Mouse (Mus musculus) forebrain, embryonic 10.5 days (tissue): ENCODE measurements around the gene Chrng. TPM values are rescaled to one million over a fixed set of nuclear protein-coding genes. Genes with fewer than 3 reads are reported as not detected.
A peak's percentile ranks its signal among the peaks of the same experiment; 100 is the strongest.

Experiments used
- DNase-seq: peaks from one replicate; pipeline ENCODE4 v3.0.0-alpha.2; 2017; ENCODE audit warnings: low spot score; ENCODE audit errors: extremely low spot score
- H3K27ac ChIP-seq: fragments of 300-500 bp; sonication (generic); 2 replicates; pipeline ENCODE4 v1.5.1; 2016; ENCODE audit warnings: mild to moderate bottlenecking
- H3K27me3 ChIP-seq: fragments of 300-500 bp; sonication (generic); 2 replicates; pipeline ENCODE4 v1.6.1; 2016; ENCODE audit warnings: mild to moderate bottlenecking; ENCODE audit not compliant: poor library complexity, severe bottlenecking
- H3K36me3 ChIP-seq: fragments of 300-500 bp; sonication (generic); replicated peaks from 2 replicates; pipeline ENCODE4 v1.6.1; 2016; ENCODE audit warnings: mild to moderate bottlenecking, moderate library complexity
- H3K4me1 ChIP-seq: fragments of 300-500 bp; sonication (generic); 2 replicates; pipeline ENCODE4 v1.6.1; 2016
- H3K4me3 ChIP-seq: fragments of 300-500 bp; sonication (generic); 2 replicates; pipeline ENCODE4 v1.5.1; 2016; ENCODE audit warnings: mild to moderate bottlenecking, moderate library complexity
- H3K9me3 ChIP-seq: fragments of 300-500 bp; sonication (generic); 2 replicates; pipeline ENCODE4 v1.6.1; 2016; ENCODE audit warnings: mild to moderate bottlenecking, moderate library complexity
- WGBS: fragments of 180-500 bp; shearing (Covaris S2); methylation state at CpG from one replicate; pipeline ENCODE4 v1.1.7; 2016; 5-methylcytosine and 5-hydroxymethylcytosine counted together
- polyA plus RNA-seq: library from polyadenylated mRNA; unstranded; fragments of >200 nt; fragmentation: Nextera tagmentation; extraction: Ambion mirVana; gene quantifications from 2 replicates; pipeline ENCODE4 v1.2.1, GENCODE M21; 2016

Chrng gene
- polyA plus RNA-seq, 1 experiment from 2014 or later: 0.36 TPM

DNA sequence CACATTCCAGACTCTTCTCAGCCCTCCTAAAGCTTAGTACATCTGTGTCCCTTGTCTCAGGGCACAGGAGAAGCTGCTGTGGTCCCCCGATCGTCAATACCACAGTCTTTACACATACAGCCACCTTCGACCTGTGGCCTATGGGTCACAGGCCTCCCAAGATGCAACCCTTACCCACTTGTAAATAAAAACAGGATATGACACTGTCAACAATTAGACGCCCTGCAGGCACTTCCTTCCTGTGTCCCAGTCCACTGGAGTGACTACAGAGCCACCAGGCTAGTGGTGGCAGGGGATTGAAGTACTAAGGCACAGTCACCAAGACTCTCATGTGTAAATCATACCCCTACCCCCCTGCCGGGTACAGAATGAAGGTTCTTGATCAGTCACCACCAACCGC is 581 bp downstream of the Chrng start:
- 66% methylated on average over 6 of the region's 6 CpGs for WGBS
- H3K27ac ChIP-seq: no peak overlapping the region
- H3K27me3 ChIP-seq: peaks cover 42% of the 10 kb centered on the region
- H3K36me3 ChIP-seq: no peaks in the 10 kb centered on the region
- H3K4me3 ChIP-seq: no peak overlapping the region
- no peak for DNase-seq
- H3K9me3 ChIP-seq: no peaks in the 10 kb centered on the region
- H3K4me1 ChIP-seq: peaks cover 17% of the 10 kb centered on the region

DNA sequence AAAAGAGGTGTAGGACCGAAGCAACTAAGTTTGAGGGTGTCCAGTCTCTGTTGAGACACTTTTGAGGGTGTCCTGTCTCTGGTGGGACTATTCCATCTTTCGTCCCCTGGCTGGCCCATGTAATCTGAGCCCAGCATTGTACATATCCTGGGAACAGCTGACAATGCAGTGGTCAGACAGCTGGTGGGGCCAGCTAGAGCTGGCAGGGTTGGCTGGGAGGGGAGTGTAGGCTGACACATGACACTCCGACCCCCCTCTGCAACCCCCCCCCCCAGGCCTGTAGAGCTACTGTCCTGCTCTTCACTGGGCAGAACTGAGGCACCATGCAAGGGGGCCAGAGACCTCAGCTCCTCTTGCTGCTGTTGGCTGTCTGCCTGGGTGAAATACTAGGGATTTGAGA is 1.0 kb downstream of the Chrng start:
- 66% methylated on average over 3 of the region's 3 CpGs for whole genome bisulfite sequencing
- no peak overlapping the region for H3K27ac ChIP-seq
- no peaks in the 10 kb centered on the region for H3K36me3 ChIP-seq

GRCm38 (mm10) chr1:87206339-87206738 is 1.9 kb downstream of the Chrng start:
- Histone ChIP-seq H3K9me3 (no peaks in the 10 kb centered on the region), H3K4me3 (peak overlapping the region; percentile 7; the same call in 1 of the 2 replicates), H3K36me3 (no peaks in the 10 kb centered on the region), H3K4me1 (peaks cover 17% of the 10 kb centered on the region), H3K27me3 (peaks cover 42% of the 10 kb centered on the region), H3K27ac (no peak overlapping the region)
- no peak for DNase-seq
- WGBS: 18% methylated on average over 17 of the region's 17 CpGs

More for the DNA sequence above, 1.0 kb downstream of the Chrng start:
- H3K9me3 ChIP-seq: no peaks in the 10 kb centered on the region
- no peak overlapping the region for H3K4me3 ChIP-seq
- H3K27me3 ChIP-seq: peaks cover 42% of the 10 kb centered on the region
- peaks cover 17% of the 10 kb centered on the region for H3K4me1 ChIP-seq
- DNase-seq: no peak

GRCm38 (mm10) chr1:87211431-87211830 is 7.0 kb downstream of the Chrng start:
- no peak for DNase-seq
- peaks cover 5% of the 10 kb centered on the region; the same call in 1 of the 2 replicates for H3K36me3 ChIP-seq
- H3K4me3 ChIP-seq: no peak overlapping the region
- no peaks in the 10 kb centered on the region for H3K9me3 ChIP-seq
- H3K27me3 ChIP-seq: peaks cover 21% of the 10 kb centered on the region
- WGBS: 89% methylated on average over 4 of the region's 4 CpGs
- no peak overlapping the region for H3K27ac ChIP-seq
- peaks cover 28% of the 10 kb centered on the region for H3K4me1 ChIP-seq

DNA sequence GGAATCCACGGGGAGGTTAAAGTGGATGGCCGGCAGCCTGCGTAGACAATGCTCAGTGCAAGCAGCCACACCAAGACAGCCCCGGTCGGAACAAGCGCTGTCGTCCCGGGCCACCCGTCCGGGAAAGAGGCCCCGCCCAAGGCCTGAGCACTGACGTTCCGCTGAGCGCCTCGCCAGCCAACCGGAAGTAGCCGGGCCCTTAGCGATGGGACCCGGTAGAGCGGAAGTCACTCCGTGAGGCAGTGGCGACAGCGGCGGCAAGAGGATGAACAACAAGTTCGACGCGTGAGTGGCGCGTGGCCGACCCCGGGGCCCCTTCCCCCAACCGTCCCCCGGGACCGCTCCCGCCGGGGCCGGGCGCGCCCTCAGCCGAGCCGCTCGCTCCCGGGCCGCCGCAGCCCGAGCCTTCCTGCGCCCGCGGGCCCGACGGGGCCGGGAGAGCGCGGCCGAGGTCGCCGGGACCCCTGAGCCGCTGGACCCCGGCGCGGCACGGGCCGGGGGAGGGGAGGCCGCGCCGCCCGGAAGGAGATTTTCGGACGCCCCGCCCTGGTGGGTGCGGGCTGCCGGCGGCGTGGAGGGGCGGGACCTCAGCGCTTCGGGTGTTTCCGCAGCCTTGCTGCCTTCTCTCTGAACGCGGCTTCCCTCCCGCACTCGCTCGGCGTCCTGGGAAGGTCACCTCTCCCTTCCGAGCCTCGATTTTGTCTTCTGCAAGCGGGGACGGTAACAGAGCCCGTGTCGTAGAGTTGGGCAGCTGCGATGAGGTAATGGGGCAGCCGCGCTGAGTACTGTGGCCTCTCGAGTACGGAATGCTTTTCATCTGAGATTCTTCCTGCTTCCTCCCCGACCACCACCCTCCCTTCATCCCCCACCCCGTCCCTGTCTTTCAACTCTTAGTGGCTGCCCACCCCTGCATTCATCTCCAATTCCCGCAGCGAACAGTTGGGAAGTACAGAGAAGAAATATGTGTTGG is 9.6 kb downstream of the Chrng start, which contains the start of gene Eif4e2:
TSS of gene Eif4e2 (plus strand) at position 180 of the 970 bp plus-strand sequence.
- WGBS: under 1% methylated on average over 94 of the region's 99 CpGs
- peak; percentile 95 for DNase-seq
- H3K9me3 ChIP-seq: no peaks in the 10 kb centered on the region

DNA sequence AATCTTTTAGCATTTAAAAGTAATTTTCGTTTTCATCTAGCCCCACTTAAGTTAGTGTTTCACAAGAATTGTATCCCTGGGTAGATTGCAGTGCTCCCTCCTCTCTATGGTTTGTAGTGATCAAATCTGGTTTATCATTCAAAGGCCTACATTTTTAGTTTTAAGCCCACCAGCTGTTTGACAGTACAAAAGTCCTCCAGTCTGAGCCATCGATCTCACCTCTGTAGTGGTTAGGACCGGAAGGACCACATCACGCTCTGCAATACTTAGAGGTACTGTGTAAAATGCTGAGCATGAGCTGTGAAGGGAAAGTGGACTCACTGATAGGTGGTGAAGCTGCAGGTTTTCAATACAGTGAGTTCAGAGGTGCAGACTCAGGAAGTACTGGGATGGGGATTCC is 10.3 kb downstream of the Chrng start:
- Histone ChIP-seq H3K4me1 (peaks cover 36% of the 10 kb centered on the region), H3K27me3 (no peaks in the 10 kb centered on the region), H3K36me3 (peaks cover 30% of the 10 kb centered on the region), H3K9me3 (no peaks in the 10 kb centered on the region), H3K4me3 (peak overlapping the region; percentile 60), H3K27ac (peak overlapping the region; percentile 99)
- DNase-seq: no peak
- WGBS: 46% methylated on average over 4 of the region's 4 CpGs

More for the DNA sequence above, 9.6 kb downstream of the Chrng start, which contains the start of gene Eif4e2:
- Histone ChIP-seq H3K27ac (peak within 1 kb of the TSS; percentile 99), H3K36me3 (peaks cover 24% of the 10 kb centered on the region), H3K27me3 (peaks cover 2% of the 10 kb centered on the region; the same call in 1 of the 2 replicates), H3K4me1 (peaks cover 36% of the 10 kb centered on the region), H3K4me3 (peak within 1 kb of the TSS; percentile 60)

- WGBS: 70% methylated on average over 3 of the region's 3 CpGs
- H3K27me3 ChIP-seq: no peaks in the 10 kb centered on the region
- no peak overlapping the region for H3K4me3 ChIP-seq
- DNase-seq: no peak
- H3K4me1 ChIP-seq: peaks cover 34% of the 10 kb centered on the region
- no peak overlapping the region for H3K27ac ChIP-seq
- no peaks in the 10 kb centered on the region for H3K9me3 ChIP-seq
- H3K36me3 ChIP-seq: peaks cover 62% of the 10 kb centered on the region
These were observed 13.5 kb downstream of the Chrng start for GRCm38 (mm10) chr1:87217938-87218337.

DNA sequence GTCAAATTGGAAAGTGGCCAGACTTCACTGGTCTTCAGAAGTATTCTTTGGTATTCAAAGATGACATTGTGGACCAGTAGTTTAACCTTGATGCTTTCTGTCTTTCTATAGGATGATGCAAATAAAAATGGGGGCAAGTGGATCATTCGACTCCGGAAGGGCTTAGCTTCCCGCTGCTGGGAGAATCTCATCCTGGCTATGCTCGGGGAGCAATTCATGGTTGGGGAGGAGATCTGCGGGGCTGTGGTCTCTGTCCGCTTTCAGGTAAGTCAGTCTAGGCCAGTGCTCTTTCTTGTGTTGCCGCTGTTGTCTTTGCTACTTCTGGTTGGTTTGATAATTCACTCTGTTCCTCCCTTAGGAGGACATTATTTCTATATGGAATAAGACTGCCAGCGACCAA is 21.3 kb downstream of the Chrng start:
- Histone ChIP-seq H3K4me3 (no peak overlapping the region), H3K36me3 (peaks cover 100% of the 10 kb centered on the region), H3K27ac (no peak overlapping the region), H3K9me3 (no peaks in the 10 kb centered on the region), H3K4me1 (no peaks in the 10 kb centered on the region), H3K27me3 (no peaks in the 10 kb centered on the region)
- no peak for DNase-seq
- 96% methylated on average over 8 of the region's 8 CpGs for WGBS

- 94% methylated on average over 1 of the region's 1 CpGs for WGBS
- DNase-seq: no peak
- H3K4me1 ChIP-seq: no peaks in the 10 kb centered on the region
- no peaks in the 10 kb centered on the region for H3K9me3 ChIP-seq
- H3K4me3 ChIP-seq: no peak overlapping the region
- no peaks in the 10 kb centered on the region for H3K27me3 ChIP-seq
- no peak overlapping the region for H3K27ac ChIP-seq
- H3K36me3 ChIP-seq: peaks cover 99% of the 10 kb centered on the region
These were observed 22.1 kb downstream of the Chrng start for GRCm38 (mm10) chr1:87226409-87227159.

GRCm38 (mm10) chr1:87227160-87227550 is 22.7 kb downstream of the Chrng start:
- Histone ChIP-seq H3K9me3 (no peaks in the 10 kb centered on the region), H3K27me3 (no peaks in the 10 kb centered on the region), H3K4me3 (no peak overlapping the region), H3K27ac (no peak overlapping the region), H3K36me3 (peaks cover 99% of the 10 kb centered on the region), H3K4me1 (no peaks in the 10 kb centered on the region)
- no peak for DNase-seq
- 95% methylated on average over 3 of the region's 3 CpGs for WGBS

DNA sequence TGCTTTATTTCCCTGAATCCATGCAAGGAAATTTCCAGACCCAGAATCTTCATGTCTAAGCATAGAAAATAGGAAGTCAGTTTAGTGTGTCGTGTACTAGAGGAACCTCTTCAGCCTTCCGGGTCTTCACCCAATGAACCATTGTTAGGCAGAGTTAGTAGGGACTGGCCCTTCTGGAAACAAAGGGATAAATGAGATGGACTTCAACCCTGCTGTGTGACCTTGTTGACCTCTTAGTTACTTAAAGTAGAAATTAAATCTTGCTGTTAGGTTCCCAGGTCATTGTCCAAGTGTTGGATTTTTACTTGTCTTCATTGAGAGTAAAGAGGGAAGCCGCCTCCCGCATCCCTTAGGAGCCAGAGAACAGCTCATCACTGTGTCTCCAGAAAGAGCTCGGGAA is 26.1 kb downstream of the Chrng start:
- 72% methylated on average over 5 of the region's 5 CpGs for WGBS
- peaks cover 99% of the 10 kb centered on the region for H3K36me3 ChIP-seq
- DNase-seq: no peak

DNA sequence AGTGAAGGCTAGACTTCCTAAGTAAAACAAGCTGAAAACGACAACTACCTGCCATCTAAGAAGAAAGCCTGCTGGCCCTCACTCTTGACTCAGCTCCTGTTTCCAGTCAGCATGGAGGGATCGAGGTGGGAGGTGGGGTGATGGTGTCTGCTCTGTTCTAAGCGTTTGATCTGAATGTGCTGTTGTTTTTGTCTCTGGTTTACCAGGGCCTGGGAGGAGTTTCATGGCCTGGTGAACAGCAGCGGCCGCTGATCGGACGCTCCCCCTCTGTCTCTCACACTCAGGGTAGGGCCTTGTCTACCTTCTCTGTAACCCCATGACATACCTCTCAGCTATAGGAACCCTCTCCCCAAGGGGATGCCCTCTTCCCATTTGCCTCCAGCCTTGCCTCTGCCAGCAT is 27.7 kb downstream of the Chrng start:
- 81% methylated on average over 7 of the region's 7 CpGs for WGBS
- no peak overlapping the region for H3K4me3 ChIP-seq
- H3K27me3 ChIP-seq: no peaks in the 10 kb centered on the region
- no peaks in the 10 kb centered on the region for H3K4me1 ChIP-seq
- no peaks in the 10 kb centered on the region for H3K9me3 ChIP-seq
- no peak for DNase-seq
- H3K27ac ChIP-seq: no peak overlapping the region
- H3K36me3 ChIP-seq: peaks cover 99% of the 10 kb centered on the region

More for the DNA sequence above, 26.1 kb downstream of the Chrng start:
- no peaks in the 10 kb centered on the region for H3K9me3 ChIP-seq
- H3K27me3 ChIP-seq: no peaks in the 10 kb centered on the region
- H3K4me1 ChIP-seq: no peaks in the 10 kb centered on the region
- no peak overlapping the region for H3K4me3 ChIP-seq
- H3K27ac ChIP-seq: no peak overlapping the region
